Mouse (Mus musculus) kidney, adult 2 months (tissue): ENCODE measurements around the gene Cc2d1a.

ENCODE experiments used
- CTCF ChIP-seq: fragments of 200-500 bp; conservative IDR thresholded peaks from 2 replicates; pipeline ENCODE4 v1.5.1; 2011; ENCODE audit warnings: low read depth, mild to moderate bottlenecking, control low read depth, low read length, moderate library complexity, mixed read lengths; ENCODE audit not compliant: insufficient read depth, insufficient read length
- POLR2A ChIP-seq: fragments of 200-500 bp; IDR thresholded peaks from one replicate; pipeline ENCODE4 v1.6.1; 2011; ENCODE audit warnings: low read depth, low read length, control low read depth

GRCm38 (mm10) chr8:84126742-84127141 lies 21.0 kb downstream of the Cc2d1a start:
- no peak for TF ChIP-seq CTCF
- no peak for TF ChIP-seq POLR2A
